Mouse (Mus musculus) stomach, postnatal 0 days (tissue): ENCODE results near the gene March2. TPM values are rescaled to one million over a fixed set of nuclear protein-coding genes. Genes with fewer than 3 reads are reported as not detected.

Experiments used
- ATAC-seq: fragments of 200-750 bp; cut with Nextera tagmentation; 2 replicates; pipeline ENCODE4 v1.8.0; 2017; ENCODE audit not compliant: low FRiP score, low TSS enrichment
- DNase-seq: peaks from one replicate; pipeline ENCODE4 v3.0.0-alpha.2; 2016; ENCODE audit warnings: low spot score
- H3K27ac ChIP-seq: fragments of 300-500 bp; sonication (generic); replicated peaks from 2 replicates; pipeline ENCODE4 v1.5.1; 2014; ENCODE audit warnings: mild to moderate bottlenecking, control low read depth
- H3K27me3 ChIP-seq: fragments of 300-500 bp; sonication (generic); 2 replicates; pipeline ENCODE4 v1.6.1; 2014; ENCODE audit warnings: low read length; ENCODE audit not compliant: control insufficient read depth, insufficient read depth
- H3K36me3 ChIP-seq: fragments of 300-500 bp; sonication (generic); 2 replicates; pipeline ENCODE4 v1.6.1; 2014; ENCODE audit warnings: low read length, mixed read lengths; ENCODE audit not compliant: control insufficient read depth, insufficient read depth
- H3K4me1 ChIP-seq: fragments of 300-500 bp; sonication (generic); replicated peaks from 2 replicates; pipeline ENCODE4 v1.6.1; 2014; ENCODE audit warnings: antibody characterized with exemption; ENCODE audit not compliant: control insufficient read depth, insufficient read depth
- H3K4me2 ChIP-seq: fragments of 300-500 bp; sonication (generic); replicated peaks from 2 replicates; pipeline ENCODE4 v1.6.1; 2014; ENCODE audit warnings: low read depth, mild to moderate bottlenecking, control low read depth, moderate library complexity
- H3K4me3 ChIP-seq: fragments of 300-500 bp; sonication (generic); 2 replicates; pipeline ENCODE4 v1.5.1; 2014; ENCODE audit warnings: low read depth, low read length, control low read depth
- H3K9ac ChIP-seq: fragments of 300-500 bp; sonication (generic); 2 replicates; pipeline ENCODE4 v1.6.1; 2014; ENCODE audit warnings: mild to moderate bottlenecking, low read length, control low read depth, mixed read lengths
- H3K9me3 ChIP-seq: fragments of 300-500 bp; sonication (generic); 2 replicates; pipeline ENCODE4 v1.6.1; 2016; ENCODE audit warnings: low read length; ENCODE audit not compliant: control insufficient read depth
- CTCF ChIP-seq: IDR thresholded peaks from 2 replicates; pipeline ENCODE4 v1.5.1; 2016; ENCODE audit warnings: antibody characterized with exemption, low read depth, mild to moderate bottlenecking, moderate library complexity
- EP300 ChIP-seq: optimal IDR thresholded peaks from 2 replicates; pipeline ENCODE3; 2016; ENCODE audit warnings: antibody characterized with exemption
- WGBS: fragments of 180-500 bp; shearing (Covaris S2); extraction: QIAGEN DNeasy Blood & Tissue Kit; methylation state at CpG from one replicate; pipeline ENCODE4 v1.1.7; 2014; 5-methylcytosine and 5-hydroxymethylcytosine counted together
- polyA plus RNA-seq: library from polyadenylated mRNA; unstranded; fragments of >200 nt; fragmentation: Nextera tagmentation; extraction: Ambion mirVana; gene quantifications from 2 replicates; pipeline ENCODE4 v1.2.1, GENCODE M21; 2015

The March2 gene
- polyA plus RNA-seq, 1 experiment from 2014 or later: 51.1 TPM

GRCm38 (mm10) chr17:33639743-33640142 lies 78.7 kb downstream of the March2 start:
- Histone ChIP-seq H3K27me3 (no peaks in the 10 kb centered on the region), H3K4me3 (no peak overlapping the region), H3K4me1 (no peaks in the 10 kb centered on the region), H3K27ac (no peak overlapping the region), H3K9me3 (no peaks in the 10 kb centered on the region), H3K36me3 (peaks cover 7% of the 10 kb centered on the region; the same call in 1 of the 2 replicates), H3K9ac (no peak overlapping the region), H3K4me2 (no peak overlapping the region)
- ATAC-seq (no peak), DNase-seq (no peak)
- TF ChIP-seq EP300 (no peak), CTCF (no peak)
- 48% methylated on average over 6 of the region's 6 CpGs for WGBS

- no peaks in the 10 kb centered on the region for H3K9me3 ChIP-seq
- H3K9ac ChIP-seq: no peak within 1 kb of the TSS
- TF ChIP-seq CTCF (no peak), EP300 (no peak)
- H3K4me3 ChIP-seq: no peak within 1 kb of the TSS
- no peaks in the 10 kb centered on the region for H3K36me3 ChIP-seq
- 75% methylated on average over 4 of the region's 4 CpGs for WGBS
- ATAC-seq: no peak
- H3K27ac ChIP-seq: no peak within 1 kb of the TSS
- DNase-seq: no peak
- H3K4me2 ChIP-seq: no peak within 1 kb of the TSS
- no peaks in the 10 kb centered on the region for H3K4me1 ChIP-seq
- no peaks in the 10 kb centered on the region for H3K27me3 ChIP-seq
These were observed 80.8 kb downstream of the March2 start, which contains the start of gene Pram1 for GRCm38 (mm10) chr17:33637516-33638276. Gene Pram1, plus strand, starts transcription at chr17:33638056.

- no peak overlapping the region for H3K4me2 ChIP-seq
- WGBS: 64% methylated on average over 2 of the region's 2 CpGs
- no peak for DNase-seq
These were observed 81.4 kb downstream of the March2 start for GRCm38 (mm10) chr17:33637038-33637437.

More at GRCm38 (mm10) chr17:33637038-33637437, 81.4 kb downstream of the March2 start:
- Histone ChIP-seq H3K9ac (no peak overlapping the region), H3K27me3 (no peaks in the 10 kb centered on the region), H3K36me3 (peaks cover 4% of the 10 kb centered on the region; the same call in 1 of the 2 replicates), H3K4me1 (no peaks in the 10 kb centered on the region), H3K4me3 (no peak overlapping the region), H3K9me3 (no peaks in the 10 kb centered on the region), H3K27ac (no peak overlapping the region)
- TF ChIP-seq CTCF (no peak), EP300 (no peak)
- ATAC-seq: no peak

Other genes with a start within 250 kb of the March2 start
- gene Adamts10, start 194.5 kb downstream of the March2 start, polyA plus RNA-seq: 12.5 and 15.1 TPM in 2 replicates
- 0.98 and 1.5 TPM in 2 replicates for gene Myo1f, start 163.0 kb downstream of the March2 start, polyA plus RNA-seq
- gene Zfp414, start 89.6 kb downstream of the March2 start, polyA plus RNA-seq: 23.7 and 27.5 TPM in 2 replicates
- gene Pram1, start 80.6 kb downstream of the March2 start, polyA plus RNA-seq: 0.19 and 0.27 TPM in 2 replicates
- gene Hnrnpm, start 31.8 kb downstream of the March2 start, polyA plus RNA-seq: 115 and 122 TPM in 2 replicates
- gene Rab11b, start 41.9 kb upstream of the March2 start, polyA plus RNA-seq: 164 TPM in 2 replicates
- gene Angptl4, start 63.2 kb upstream of the March2 start, polyA plus RNA-seq: 31.3 and 42.4 TPM in 2 replicates
- 17.1 and 20.3 TPM in 2 replicates for gene Kank3, start 91.8 kb upstream of the March2 start, polyA plus RNA-seq
- 1,008 and 1,055 TPM in 2 replicates for gene Rps28, start 105.9 kb upstream of the March2 start, polyA plus RNA-seq
- gene Ndufa7, start 105.9 kb upstream of the March2 start, polyA plus RNA-seq: 497 TPM in 2 replicates
- 32.7 and 38.2 TPM in 2 replicates for gene Cd320, start 124.4 kb upstream of the March2 start, polyA plus RNA-seq
- gene Gm7029, start 155.2 kb upstream of the March2 start, polyA plus RNA-seq: not detected in 2 replicates
- 1.3 and 1.7 TPM in 2 replicates for gene Kifc1, start 172.0 kb upstream of the March2 start, polyA plus RNA-seq
- 1.1 TPM in 2 replicates for gene Platr17, start 186.5 kb upstream of the March2 start, polyA plus RNA-seq
- 18.1 and 22.4 TPM in 2 replicates for gene Daxx, start 190.7 kb upstream of the March2 start, polyA plus RNA-seq
- gene Tapbp, start 197.2 kb upstream of the March2 start, polyA plus RNA-seq: 63.7 and 72.4 TPM in 2 replicates
- gene Zbtb22, start 197.2 kb upstream of the March2 start, polyA plus RNA-seq: 10.7 and 12.2 TPM in 2 replicates
- 18.6 and 24.4 TPM in 2 replicates for gene Rgl2, start 210.9 kb upstream of the March2 start, polyA plus RNA-seq
- gene Pfdn6, start 221.7 kb upstream of the March2 start, polyA plus RNA-seq: 92.7 and 96.8 TPM in 2 replicates
- 17.1 and 20.2 TPM in 2 replicates for gene Wdr46, start 222.0 kb upstream of the March2 start, polyA plus RNA-seq
- 15.0 and 15.2 TPM in 2 replicates for gene B3galt4, start 232.8 kb upstream of the March2 start, polyA plus RNA-seq
- 24.7 and 26.3 TPM in 2 replicates for gene Vps52, start 237.1 kb upstream of the March2 start, polyA plus RNA-seq
- 1,740 and 1,781 TPM in 2 replicates for gene Rps18, start 237.3 kb upstream of the March2 start, polyA plus RNA-seq